Mouse (Mus musculus) spleen, adult 2 months (tissue): ENCODE data around the gene Srrm3.

ENCODE experiments used
- CTCF ChIP-seq: fragments of 200-500 bp; IDR thresholded peaks from 2 replicates; pipeline ENCODE4 v1.5.1; 2011; ENCODE audit warnings: mild to moderate bottlenecking, inconsistent platforms; ENCODE audit not compliant: insufficient read depth, insufficient read length, insufficient replicate concordance; ENCODE audit errors: extremely low read depth
- POLR2A ChIP-seq: fragments of 200-500 bp; IDR thresholded peaks from 2 replicates; pipeline ENCODE4 v1.6.1; 2011; ENCODE audit warnings: low read depth, low read length, inconsistent platforms

- TF ChIP-seq CTCF (no peak), POLR2A (no peak)
These were observed 29.3 kb downstream of the Srrm3 start for GRCm38 (mm10) chr5:135835981-135836380.
